Mouse (Mus musculus): Measurements from ENCODE around the gene Prdx2. TPM values are rescaled to one million over a fixed set of nuclear protein-coding genes. Genes with fewer than 3 reads are reported as not detected.

Prdx2 gene
- total RNA-seq, 2 experiments from 2014 or later: 335 to 353 TPM

- peak; percentile 48 to 56 for DNase-seq (ENCODE audit: extremely low spot score in 1 of 2, low spot score in 1 of 2)
Observed at GRCm38 (mm10) chr8:84977435-84978247, 8.3 kb downstream of the Prdx2 start.

GRCm38 (mm10) chr8:84978248-84978940, 9.0 kb downstream of the Prdx2 start, which contains the start of gene Junb:
Junb (minus strand) TSS chr8:84978718.
- DNase-seq (ENCODE audit: extremely low spot score in 1 of 2, low spot score in 1 of 2): peak; percentile 88

- peak; percentile 83 to 85 for DNase-seq (ENCODE audit: extremely low spot score in 1 of 2, low spot score in 1 of 2)
Observed at GRCm38 (mm10) chr8:84979599-84980421, 10.4 kb downstream of the Prdx2 start.

- DNase-seq (ENCODE audit: extremely low spot score in 1 of 2, low spot score in 1 of 2): no peak
Observed at GRCm38 (mm10) chr8:84980622-84981358, 11.4 kb downstream of the Prdx2 start.

GRCm38 (mm10) chr8:84981644-84982498, 12.5 kb downstream of the Prdx2 start:
- DNase-seq (ENCODE audit: extremely low spot score in 1 of 2, low spot score in 1 of 2): no peak

GRCm38 (mm10) chr8:84982499-84983011, 13.2 kb downstream of the Prdx2 start:
- DNase-seq (ENCODE audit: extremely low spot score in 1 of 2, low spot score in 1 of 2): no peak

GRCm38 (mm10) chr8:84984294-84985048, 15.1 kb downstream of the Prdx2 start:
- no peak for DNase-seq (ENCODE audit: extremely low spot score in 1 of 2, low spot score in 1 of 2)

- no peak for DNase-seq (ENCODE audit: extremely low spot score in 1 of 2, low spot score in 1 of 2)
Observed at GRCm38 (mm10) chr8:84985049-84985683, 15.8 kb downstream of the Prdx2 start.

GRCm38 (mm10) chr8:84985684-84986378, 16.4 kb downstream of the Prdx2 start:
- peak; percentile 76 to 91 for DNase-seq (ENCODE audit: extremely low spot score in 1 of 2, low spot score in 1 of 2)

- no peak for DNase-seq (ENCODE audit: extremely low spot score in 1 of 2, low spot score in 1 of 2)
Observed at GRCm38 (mm10) chr8:84986379-84986945, 17.1 kb downstream of the Prdx2 start.

- DNase-seq (ENCODE audit: extremely low spot score in 1 of 2, low spot score in 1 of 2): no peak
Observed at GRCm38 (mm10) chr8:84987388-84987787, 18.0 kb downstream of the Prdx2 start.

- DNase-seq (ENCODE audit: extremely low spot score in 1 of 2, low spot score in 1 of 2): no peak
Observed at GRCm38 (mm10) chr8:84987903-84988302, 18.5 kb downstream of the Prdx2 start.

- DNase-seq (ENCODE audit: extremely low spot score in 1 of 2, low spot score in 1 of 2): no peak
Observed at GRCm38 (mm10) chr8:84989311-84989731, 19.9 kb downstream of the Prdx2 start.

GRCm38 (mm10) chr8:84989810-84990209, 20.4 kb downstream of the Prdx2 start:
- DNase-seq (ENCODE audit: extremely low spot score in 1 of 2, low spot score in 1 of 2): peak; percentile 85 to 89

- peak; percentile 88 to 93 for DNase-seq (ENCODE audit: extremely low spot score in 1 of 2, low spot score in 1 of 2)
Observed at GRCm38 (mm10) chr8:84990349-84990748, 21.0 kb downstream of the Prdx2 start, which contains the start of gene Hook2. Hook2 (plus strand) TSS chr8:84990603.

- no peak for DNase-seq (ENCODE audit: extremely low spot score in 1 of 2, low spot score in 1 of 2)
Observed at GRCm38 (mm10) chr8:84990836-84991235, 21.4 kb downstream of the Prdx2 start.

- no peak for DNase-seq (ENCODE audit: extremely low spot score in 1 of 2, low spot score in 1 of 2)
Observed at GRCm38 (mm10) chr8:84994375-84994774, 25.0 kb downstream of the Prdx2 start.
